Comparison of ENCODE assay signal across 19 mouse cellular contexts in the genomic region with DNA sequence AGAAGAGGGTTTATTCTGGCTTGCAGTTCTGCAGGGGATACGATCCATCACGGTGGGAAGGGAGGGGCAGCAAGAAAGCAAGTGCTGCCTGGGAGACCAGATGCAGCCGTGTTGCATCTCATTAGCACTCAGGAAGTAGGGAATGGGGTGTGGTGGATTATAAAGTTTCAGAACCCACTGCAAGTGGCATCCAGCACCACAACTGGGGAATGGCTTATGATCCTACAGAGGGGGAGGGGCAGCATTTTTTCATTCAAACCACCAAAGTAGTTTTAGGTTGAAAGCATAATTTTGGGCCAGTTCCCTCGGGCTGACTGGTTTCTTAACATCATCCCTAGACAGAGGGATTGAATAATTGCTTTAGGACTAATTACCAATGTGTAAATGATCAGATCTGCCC. TPM values are rescaled to one million over a fixed set of nuclear protein-coding genes. Genes with fewer than 3 reads are reported as not detected.
A peak's percentile ranks its signal among the peaks of the same experiment; 100 is the strongest.
DNase-seq lines count a peak whose midpoint lies in the region; ATAC-seq and TF ChIP-seq lines count a peak whose summit lies in the region.
"Had no signal": no experiment of that assay in that cellular context is flagged by ENCODE, and none has a peak within 500 bp of the region (broad histone marks: within the 10 kb centered on the region; RNA-seq: fewer than 3 reads in every experiment).

No protein-coding gene starts in this region.

- peak overlapping the region; percentile 89; the same call in 1 of the 2 replicates for H3K27ac ChIP-seq in heart, embryonic 11.5 days (ENCODE audit: low read depth, low read length)
- H3K27ac ChIP-seq in lung, embryonic 15.5 days = peak overlapping the region; percentile 7
- H3K27ac ChIP-seq: gastrocnemius, adult 2 months; hindbrain, embryonic 10.5 days; intestine, embryonic 15.5 days; kidney, embryonic 15.5 days; left cerebral cortex, adult 2 months; neural tube, embryonic 12.5 days had no signal

- H3K9ac ChIP-seq in heart, embryonic 11.5 days (ENCODE audit: low read depth, low read length) = no peak overlapping the region
- H3K9ac ChIP-seq in lung, embryonic 15.5 days = no peak overlapping the region
- H3K9ac ChIP-seq: intestine, embryonic 15.5 days; kidney, embryonic 15.5 days; neural tube, embryonic 12.5 days had no signal

- no peaks in the 10 kb centered on the region for H3K9me3 ChIP-seq in heart, embryonic 11.5 days (replicated peaks; ENCODE audit: control insufficient read depth, low read length)
- no peaks in the 10 kb centered on the region for H3K9me3 ChIP-seq in lung, embryonic 15.5 days
- H3K9me3 ChIP-seq: hindbrain, embryonic 10.5 days; intestine, embryonic 15.5 days; kidney, embryonic 15.5 days; neural tube, embryonic 12.5 days had no signal

- peak; percentile 18 for DNase-seq in embryo, embryonic 11 days
- no peak for DNase-seq in embryo, embryonic 9.5 days (ENCODE audit: extremely low spot score)
- DNase-seq in heart, adult 18-20 months = no peak
- DNase-seq in lung, adult 2 months = no peak
- DNase-seq in c-Kit-positive CD71-positive TER-119-positive erythroid progenitor cells, embryonic 14.5 days (ENCODE audit: low spot score) = no peak
- no peak for DNase-seq in left cerebral cortex, adult 18-20 months (ENCODE audit: low spot score in 2 of 2)
- DNase-seq: cerebellum, adult 11-12 months; right cerebral cortex, postnatal 14 days; thymus, postnatal 36 days had no signal

- no peaks in the 10 kb centered on the region for H3K36me3 ChIP-seq in heart, embryonic 11.5 days (ENCODE audit: control insufficient read depth, insufficient read depth, low read length)
- no peaks in the 10 kb centered on the region for H3K36me3 ChIP-seq in lung, embryonic 15.5 days
- H3K36me3 ChIP-seq: hindbrain, embryonic 10.5 days; intestine, embryonic 15.5 days; kidney, embryonic 15.5 days; neural tube, embryonic 12.5 days had no signal

- H3K4me2 ChIP-seq in heart, embryonic 11.5 days = peak overlapping the region; percentile 55
- H3K4me2 ChIP-seq in lung, embryonic 15.5 days = peak overlapping the region; percentile 13; the same call in 1 of the 2 replicates
- H3K4me2 ChIP-seq: intestine, embryonic 15.5 days; kidney, embryonic 15.5 days; neural tube, embryonic 12.5 days had no signal

- ATAC-seq in heart, embryonic 11.5 days (replicated peaks; ENCODE audit: insufficient number of reproducible peaks, low FRiP score, low TSS enrichment) = no peak
- ATAC-seq in lung, embryonic 15.5 days (ENCODE audit: borderline replicate concordance, extremely low read depth, low FRiP score, low TSS enrichment) = peak; percentile 32; the same call in 1 of the 2 replicates
- ATAC-seq: intestine, embryonic 15.5 days had no signal

- no peak for TF ChIP-seq POLR2A in lung, adult 2 months (IDR thresholded peaks at IDR 0.05; ENCODE audit: borderline replicate concordance, extremely low read depth, low read depth, low read length)

- TF ChIP-seq CTCF in lung, adult 2 months (IDR thresholded peaks at IDR 0.05; ENCODE audit: insufficient read depth, low read length) = no peak

- no peak overlapping the region for H3K4me3 ChIP-seq in heart, embryonic 11.5 days (ENCODE audit: low read depth, low read length)
- H3K4me3 ChIP-seq in lung, embryonic 15.5 days = no peak overlapping the region
- H3K4me3 ChIP-seq in lung, adult 2 months (replicated peaks; ENCODE audit: extremely low read depth, low read depth, low read length) = no peak overlapping the region
- H3K4me3 ChIP-seq: erythroblast, embryonic 14.5 days; gastrocnemius, adult 2 months; hindbrain, embryonic 10.5 days; intestine, embryonic 15.5 days; kidney, embryonic 15.5 days; left cerebral cortex, adult 2 months; megakaryocyte, embryonic 14.5 days; neural tube, embryonic 12.5 days had no signal

- WGBS in heart, embryonic 11.5 days (ENCODE audit: insufficient replicate concordance) = 20% methylated on average over 4 of the region's 4 CpGs
- 23% methylated on average over 4 of the region's 4 CpGs for WGBS in lung, embryonic 15.5 days
- WGBS in lung, adult 2 months = 19% methylated on average over 4 of the region's 4 CpGs

- no peaks in the 10 kb centered on the region for H3K27me3 ChIP-seq in heart, embryonic 11.5 days (ENCODE audit: control insufficient read depth, insufficient read depth, low read length)
- H3K27me3 ChIP-seq in lung, embryonic 15.5 days = 0 out of 2 replicates have a peak, but pooled peaks cover 4% of the 10 kb centered on the region
- H3K27me3 ChIP-seq: intestine, embryonic 15.5 days; neural tube, embryonic 12.5 days had no signal

- H3K4me1 ChIP-seq in heart, embryonic 11.5 days (ENCODE audit: control insufficient read depth, insufficient read depth, low read length) = peaks cover 29% of the 10 kb centered on the region
- peaks cover 38% of the 10 kb centered on the region for H3K4me1 ChIP-seq in lung, embryonic 15.5 days
- no peaks in the 10 kb centered on the region for H3K4me1 ChIP-seq in lung, adult 2 months (ENCODE audit: control insufficient read depth, insufficient read depth, low read length)
- H3K4me1 ChIP-seq: intestine, embryonic 15.5 days; megakaryocyte, embryonic 14.5 days; neural tube, embryonic 12.5 days had no signal

RNA-seq across cellular contexts. Expression of a gene that starts 26.1 kb away (rescaled TPM):
- polyA plus RNA-seq in heart, embryonic 11.5 days (2014; fragmentation: Nextera tagmentation; extraction: Ambion mirVana) = 14.9 and 16.4 TPM in 2 replicates
- total RNA-seq in heart, adult 18-20 months (2021) = under 1 TPM; 0.36 to 0.40 TPM
- polyA plus RNA-seq in lung, embryonic 15.5 days (2015; fragmentation: Nextera tagmentation; extraction: Ambion mirVana) = 14.8 and 16.6 TPM in 2 replicates
- 4.3 and 5.3 TPM in 2 replicates for polyA plus RNA-seq in lung, adult 2 months (2012; rRNA removed)
- 10 to 100 TPM; 13.0 to 16.8 TPM for total RNA-seq in left cerebral cortex, adult 18-20 months (2021)
- polyA plus RNA-seq: erythroblast, embryonic 14.5 days had no signal
